Mouse (Mus musculus): ENCODE data around the gene Fmo4. TPM values are rescaled to one million over a fixed set of nuclear protein-coding genes. Genes with fewer than 3 reads are reported as not detected.

The Fmo4 gene
- polyA plus RNA-seq, 1 experiment = 28.0 TPM

DNA sequence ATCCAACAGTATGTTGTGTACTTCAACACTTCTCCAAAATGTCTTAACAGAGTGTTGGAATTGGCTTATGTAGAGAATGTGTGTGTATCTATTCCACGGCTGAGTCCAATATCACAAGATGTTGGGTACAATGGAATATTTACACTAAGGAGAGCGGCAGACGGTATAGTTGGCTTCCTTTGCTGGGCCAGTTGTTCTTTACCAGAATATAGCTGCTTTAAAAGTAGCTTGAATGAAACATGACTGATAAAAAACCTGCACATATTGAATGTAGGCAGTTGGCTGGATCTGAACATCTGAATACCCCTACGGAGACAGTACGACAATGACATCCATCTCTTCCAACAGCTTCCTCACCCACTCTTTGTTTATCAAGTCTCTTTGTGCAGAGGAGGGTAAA is 5.5 kb upstream of the Fmo4 start:
- H3K27ac ChIP-seq (ENCODE audit: insufficient read depth, low read depth, low read length) = no peak overlapping the region
- TF ChIP-seq CTCF (conservative IDR thresholded peaks at IDR 0.05; ENCODE audit: insufficient read depth, insufficient read length, low read depth, low read length) (no peak), POLR2A (IDR thresholded peaks at IDR 0.05; ENCODE audit: low read depth, low read length) (no peak)
- H3K4me1 ChIP-seq (ENCODE audit: control insufficient read depth, insufficient read depth, low read length) = peaks cover 20% of the 10 kb centered on the region; the same call in 1 of the 2 replicates
- 93% methylated on average over 5 of the region's 5 CpGs for WGBS
- H3K27me3 ChIP-seq (replicated peaks; ENCODE audit: control insufficient read depth, insufficient read depth, low read length) = no peaks in the 10 kb centered on the region
- H3K36me3 ChIP-seq (ENCODE audit: control insufficient read depth, insufficient read depth, low read length) = no peaks in the 10 kb centered on the region
- no peak overlapping the region for H3K4me3 ChIP-seq (ENCODE audit: insufficient read depth, low read depth, low read length)
- DNase-seq = no peak

DNA sequence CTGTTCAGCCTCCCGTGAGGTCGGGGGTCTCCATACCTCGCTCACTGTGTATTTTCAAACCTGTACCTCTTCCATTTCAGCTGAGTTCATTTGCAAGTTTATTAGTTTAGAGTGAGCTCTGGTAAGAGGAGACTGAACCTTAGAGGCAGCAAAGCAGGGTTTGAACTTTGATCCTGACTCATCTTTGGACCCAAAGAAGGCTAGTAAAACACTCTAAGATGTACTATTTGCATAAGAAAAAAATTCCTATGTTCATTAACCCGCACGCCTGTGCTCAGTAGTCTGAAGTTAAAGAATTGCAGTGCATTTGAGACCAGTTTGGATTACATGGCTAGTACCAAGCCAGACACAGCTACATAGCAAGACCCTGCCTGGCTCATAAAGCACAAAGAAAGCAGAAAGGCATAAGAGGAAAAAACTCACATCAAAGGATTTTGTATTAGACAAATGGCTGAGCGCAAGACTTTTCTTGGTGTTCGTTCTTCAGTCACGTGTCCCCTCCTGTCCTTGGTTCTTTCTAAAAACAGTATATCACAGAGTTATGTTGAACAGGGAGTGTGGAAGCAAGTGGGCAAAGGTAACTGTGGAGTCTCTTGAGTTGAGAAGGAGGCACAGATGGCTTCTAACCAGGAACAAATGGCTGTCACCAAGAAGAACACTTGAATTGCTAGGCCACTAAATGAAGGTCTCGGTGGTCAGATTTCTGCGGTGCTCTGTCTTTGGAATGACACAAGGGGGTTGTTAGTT is 1.8 kb upstream of the Fmo4 start:
- Histone ChIP-seq H3K36me3 (ENCODE audit: control insufficient read depth, insufficient read depth, low read length) (no peaks in the 10 kb centered on the region), H3K27ac (ENCODE audit: insufficient read depth, low read depth, low read length) (peak overlapping the region; percentile 99), H3K4me3 (ENCODE audit: insufficient read depth, low read depth, low read length) (no peak overlapping the region), H3K4me1 (ENCODE audit: control insufficient read depth, insufficient read depth, low read length) (peaks cover 32% of the 10 kb centered on the region; the same call in 1 of the 2 replicates), H3K27me3 (replicated peaks; ENCODE audit: control insufficient read depth, insufficient read depth, low read length) (no peaks in the 10 kb centered on the region)
- DNase-seq = peak; percentile 91
- 45% methylated on average over 10 of the region's 10 CpGs for WGBS
- TF ChIP-seq POLR2A (IDR thresholded peaks at IDR 0.05; ENCODE audit: low read depth, low read length) (no peak), CTCF (conservative IDR thresholded peaks at IDR 0.05; ENCODE audit: insufficient read depth, insufficient read length, low read depth, low read length) (no peak)

DNA sequence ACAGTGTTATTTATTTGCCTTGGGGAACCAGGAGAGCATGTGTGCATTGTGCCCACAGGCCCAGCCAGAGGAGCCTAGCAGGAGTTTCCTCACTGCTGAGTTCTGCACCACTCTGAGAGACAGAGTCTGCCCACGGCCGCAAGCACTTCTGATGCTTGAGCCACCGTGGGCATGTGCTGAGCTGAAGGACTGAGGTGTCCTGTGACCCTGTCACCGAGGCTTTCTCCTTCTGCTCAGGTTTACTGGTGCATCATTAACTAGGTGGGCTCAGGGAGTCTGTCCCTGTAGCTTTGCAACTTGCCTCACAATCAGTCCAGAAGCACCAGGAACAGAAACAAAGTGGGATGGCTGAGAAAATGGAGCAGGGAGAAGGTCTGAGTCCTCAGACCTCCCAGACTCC is 1.2 kb upstream of the Fmo4 start:
- no peak overlapping the region for H3K4me3 ChIP-seq (ENCODE audit: insufficient read depth, low read depth, low read length)
- peak; percentile 41 for DNase-seq
- peak overlapping the region; percentile 97 for H3K27ac ChIP-seq (ENCODE audit: insufficient read depth, low read depth, low read length)
- no peaks in the 10 kb centered on the region for H3K27me3 ChIP-seq (replicated peaks; ENCODE audit: control insufficient read depth, insufficient read depth, low read length)
- H3K36me3 ChIP-seq (ENCODE audit: control insufficient read depth, insufficient read depth, low read length) = no peaks in the 10 kb centered on the region
- peaks cover 32% of the 10 kb centered on the region; the same call in 1 of the 2 replicates for H3K4me1 ChIP-seq (ENCODE audit: control insufficient read depth, insufficient read depth, low read length)
- 48% methylated on average over 4 of the region's 4 CpGs for WGBS
- TF ChIP-seq POLR2A (IDR thresholded peaks at IDR 0.05; ENCODE audit: low read depth, low read length) (no peak), CTCF (conservative IDR thresholded peaks at IDR 0.05; ENCODE audit: insufficient read depth, insufficient read length, low read depth, low read length) (no peak)

DNA sequence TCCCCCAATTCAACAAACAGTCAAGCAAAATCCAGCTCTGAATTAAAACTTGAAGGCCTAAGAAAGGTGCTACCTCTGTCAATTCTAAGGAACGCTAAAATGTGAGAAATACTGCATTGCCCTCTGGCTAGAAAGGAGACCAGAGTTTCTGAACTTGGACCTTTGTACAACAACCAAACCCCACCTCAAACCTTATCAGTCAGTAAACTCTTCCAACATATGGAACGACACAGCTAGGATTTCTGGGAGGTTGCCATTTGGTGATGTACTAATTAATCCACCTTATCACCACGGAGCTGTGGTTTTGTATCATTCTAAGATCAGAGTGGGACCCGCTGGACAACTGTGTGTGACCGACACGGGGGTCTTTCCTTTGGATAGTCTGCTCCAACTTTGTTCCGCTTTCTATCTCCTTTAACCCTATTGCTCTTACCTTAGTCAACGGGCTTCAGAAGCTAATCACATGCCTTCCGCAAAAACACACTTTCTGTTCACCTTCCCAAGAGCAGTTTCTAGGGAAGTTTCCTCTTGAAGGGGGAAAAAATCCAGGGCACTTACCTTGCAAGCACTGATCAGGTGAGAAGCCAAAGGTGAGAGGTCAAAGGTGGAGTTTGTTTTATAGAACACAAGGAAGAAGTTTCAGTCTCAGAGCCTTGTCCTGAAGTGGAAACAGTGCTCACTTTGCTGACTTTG is 483 bp downstream of the Fmo4 start:
- peak; percentile 24 for DNase-seq
- 65% methylated on average over 9 of the region's 9 CpGs for WGBS
- peak overlapping the region; percentile 81 for H3K27ac ChIP-seq (ENCODE audit: insufficient read depth, low read depth, low read length)
- H3K4me1 ChIP-seq (ENCODE audit: control insufficient read depth, insufficient read depth, low read length) = peaks cover 32% of the 10 kb centered on the region; the same call in 1 of the 2 replicates
- peak overlapping the region; percentile 14 for H3K4me3 ChIP-seq (ENCODE audit: insufficient read depth, low read depth, low read length)
- no peak for TF ChIP-seq POLR2A (IDR thresholded peaks at IDR 0.05; ENCODE audit: low read depth, low read length)
- no peak for TF ChIP-seq CTCF (conservative IDR thresholded peaks at IDR 0.05; ENCODE audit: insufficient read depth, insufficient read length, low read depth, low read length)
- H3K27me3 ChIP-seq (replicated peaks; ENCODE audit: control insufficient read depth, insufficient read depth, low read length) = no peaks in the 10 kb centered on the region
- H3K36me3 ChIP-seq (ENCODE audit: control insufficient read depth, insufficient read depth, low read length) = no peaks in the 10 kb centered on the region

DNA sequence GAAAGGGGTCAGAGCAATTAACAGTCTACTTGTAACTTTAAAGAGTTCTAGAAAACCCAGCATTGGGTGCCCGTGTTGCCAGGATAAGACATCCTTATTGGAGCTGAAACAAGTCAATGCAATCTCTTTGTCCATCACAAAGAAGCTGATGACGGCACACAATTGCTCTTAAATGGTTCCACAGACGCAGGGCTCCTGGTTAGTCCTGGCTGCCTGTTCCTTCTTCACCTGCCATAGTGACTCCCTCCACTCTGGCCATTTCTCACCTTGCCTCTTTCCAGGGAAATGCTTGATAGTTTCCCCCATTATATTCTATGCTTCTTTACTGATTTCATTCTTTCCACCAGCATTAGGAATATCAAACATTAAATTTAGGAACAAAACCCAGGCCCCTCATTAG is 5.2 kb downstream of the Fmo4 start:
- H3K36me3 ChIP-seq (ENCODE audit: control insufficient read depth, insufficient read depth, low read length) = no peaks in the 10 kb centered on the region
- H3K27me3 ChIP-seq (replicated peaks; ENCODE audit: control insufficient read depth, insufficient read depth, low read length) = no peaks in the 10 kb centered on the region
- no peak for DNase-seq
- TF ChIP-seq POLR2A (IDR thresholded peaks at IDR 0.05; ENCODE audit: low read depth, low read length) (no peak), CTCF (conservative IDR thresholded peaks at IDR 0.05; ENCODE audit: insufficient read depth, insufficient read length, low read depth, low read length) (no peak)
- H3K27ac ChIP-seq (ENCODE audit: insufficient read depth, low read depth, low read length) = no peak overlapping the region
- no peak overlapping the region for H3K4me3 ChIP-seq (ENCODE audit: insufficient read depth, low read depth, low read length)
- 77% methylated on average over 3 of the region's 3 CpGs for WGBS
- H3K4me1 ChIP-seq (ENCODE audit: control insufficient read depth, insufficient read depth, low read length) = peaks cover 9% of the 10 kb centered on the region; the same call in 1 of the 2 replicates

DNA sequence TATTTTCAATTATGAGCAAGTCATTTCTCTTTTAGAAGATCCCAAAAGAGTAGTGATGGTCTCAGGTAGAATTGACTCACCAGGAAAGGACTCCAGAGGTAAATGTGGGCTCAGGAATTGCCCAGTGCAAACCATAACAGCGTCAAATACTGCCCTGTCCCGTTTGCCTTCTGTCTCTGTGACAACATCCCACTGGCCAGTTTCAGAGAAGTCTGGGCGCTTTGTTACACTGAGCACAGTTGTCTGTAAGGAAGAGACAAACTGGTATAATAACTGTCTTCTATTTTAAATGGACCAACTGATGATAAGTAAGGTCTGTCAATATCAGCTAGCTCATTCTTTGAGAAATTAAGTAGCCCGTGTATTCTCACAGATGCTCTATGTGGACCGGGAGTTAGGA is 6.3 kb downstream of the Fmo4 start:
- H3K27me3 ChIP-seq (replicated peaks; ENCODE audit: control insufficient read depth, insufficient read depth, low read length) = no peaks in the 10 kb centered on the region
- WGBS = 87% methylated on average over 5 of the region's 5 CpGs
- DNase-seq = no peak
- TF ChIP-seq CTCF (conservative IDR thresholded peaks at IDR 0.05; ENCODE audit: insufficient read depth, insufficient read length, low read depth, low read length) (no peak), POLR2A (IDR thresholded peaks at IDR 0.05; ENCODE audit: low read depth, low read length) (no peak)
- H3K4me1 ChIP-seq (ENCODE audit: control insufficient read depth, insufficient read depth, low read length) = peaks cover 2% of the 10 kb centered on the region; the same call in 1 of the 2 replicates
- H3K4me3 ChIP-seq (ENCODE audit: insufficient read depth, low read depth, low read length) = no peak overlapping the region
- H3K27ac ChIP-seq (ENCODE audit: insufficient read depth, low read depth, low read length) = no peak overlapping the region
- H3K36me3 ChIP-seq (ENCODE audit: control insufficient read depth, insufficient read depth, low read length) = no peaks in the 10 kb centered on the region

DNA sequence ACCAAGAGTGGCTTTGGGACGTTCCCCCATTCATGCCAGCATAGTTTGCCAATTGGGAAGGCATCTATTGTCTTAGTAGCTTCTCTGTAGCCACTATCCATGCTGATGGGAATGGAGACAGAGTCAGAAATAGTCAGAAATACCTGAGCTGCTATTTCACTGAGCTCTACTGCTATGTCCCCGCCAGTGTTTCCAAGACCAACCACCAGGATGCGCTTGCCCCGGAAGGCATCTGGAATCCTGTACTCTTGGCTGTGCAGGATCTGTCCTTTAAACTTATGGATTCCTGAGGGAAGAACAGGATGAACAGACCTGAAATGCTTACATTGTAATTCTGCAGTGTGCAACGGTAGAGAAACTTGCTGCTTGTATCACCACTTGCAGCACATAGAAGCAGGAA is 8.8 kb downstream of the Fmo4 start:
- H3K4me1 ChIP-seq (ENCODE audit: control insufficient read depth, insufficient read depth, low read length) = no peaks in the 10 kb centered on the region
- H3K27me3 ChIP-seq (replicated peaks; ENCODE audit: control insufficient read depth, insufficient read depth, low read length) = no peaks in the 10 kb centered on the region
- no peak for DNase-seq
- no peaks in the 10 kb centered on the region for H3K36me3 ChIP-seq (ENCODE audit: control insufficient read depth, insufficient read depth, low read length)
- H3K4me3 ChIP-seq (ENCODE audit: insufficient read depth, low read depth, low read length) = no peak overlapping the region
- WGBS = 61% methylated on average over 5 of the region's 5 CpGs
- TF ChIP-seq CTCF (conservative IDR thresholded peaks at IDR 0.05; ENCODE audit: insufficient read depth, insufficient read length, low read depth, low read length) (peak; percentile 32; the same call in 1 of the 2 replicates), POLR2A (IDR thresholded peaks at IDR 0.05; ENCODE audit: low read depth, low read length) (no peak)
- no peak overlapping the region for H3K27ac ChIP-seq (ENCODE audit: insufficient read depth, low read depth, low read length)
